Mouse (Mus musculus) urinary bladder, postnatal 25 days (tissue): ENCODE results near the gene Evx2.

Experiments used
- DNase-seq: peaks from one replicate; pipeline ENCODE4 v3.0.0; 2022; ENCODE audit warnings: low spot score

Evx2 gene

DNA sequence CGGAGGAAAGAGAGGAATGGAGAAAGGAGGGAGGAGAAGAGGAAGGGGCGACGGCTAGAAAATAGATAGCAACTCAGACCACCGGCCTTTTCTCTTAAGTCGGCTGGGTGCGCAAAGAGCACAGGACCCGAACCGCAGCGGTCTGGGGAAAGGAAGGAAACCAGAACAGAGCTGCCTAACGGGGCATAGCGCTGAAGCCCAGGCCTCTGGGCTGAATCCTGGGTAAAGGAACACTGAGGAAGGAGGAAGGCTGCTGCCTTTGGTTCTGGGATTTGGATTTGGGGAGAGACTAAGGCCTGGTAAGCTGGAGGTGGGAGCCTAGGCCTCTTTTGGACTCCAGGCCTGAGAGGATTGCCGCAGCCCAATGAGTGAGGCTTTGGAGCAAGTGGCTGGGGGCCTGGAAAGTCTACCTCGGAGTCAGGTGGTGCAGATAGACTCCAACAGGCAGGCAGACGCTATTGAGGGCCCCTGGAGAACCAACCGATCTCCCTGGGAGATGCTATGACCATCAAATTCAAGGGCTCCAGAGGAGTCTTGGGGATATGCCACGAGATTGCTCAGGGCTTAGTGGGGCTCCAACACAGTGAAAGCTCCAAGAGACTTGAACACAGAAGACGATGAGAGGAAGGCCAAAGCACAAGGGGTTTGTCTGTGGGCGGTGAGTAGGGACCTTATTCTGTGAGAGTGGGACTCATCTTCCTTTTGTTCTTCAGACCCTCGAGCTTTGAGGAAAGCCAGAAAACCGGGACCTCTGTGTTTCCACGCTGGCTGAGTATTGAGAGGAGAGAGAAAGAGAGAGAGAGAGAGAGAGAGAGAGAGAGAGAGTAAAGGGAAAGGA, 21.4 kb upstream of the Evx2 start:
- no peak for DNase-seq

DNA sequence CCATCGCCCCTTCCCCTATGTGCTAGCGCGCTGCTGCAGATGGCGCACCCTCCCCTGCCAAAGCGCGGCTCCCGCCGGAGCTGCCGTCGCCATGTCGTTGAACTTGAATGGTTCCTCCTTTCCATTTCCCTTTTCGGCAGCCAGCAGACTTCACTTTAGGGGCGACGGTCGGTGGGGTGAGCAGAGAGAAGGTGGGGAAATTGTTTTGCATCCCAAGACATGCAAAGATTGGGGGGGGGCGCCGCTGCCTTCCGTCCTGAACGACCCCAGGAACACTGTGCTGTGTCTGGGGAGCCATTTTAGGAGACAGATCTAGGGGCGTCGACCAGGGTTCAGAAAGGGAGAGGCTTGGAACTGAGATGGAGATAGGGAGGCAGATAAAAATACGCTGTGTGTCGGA, 20.6 kb upstream of the Evx2 start:
- DNase-seq = no peak

DNA sequence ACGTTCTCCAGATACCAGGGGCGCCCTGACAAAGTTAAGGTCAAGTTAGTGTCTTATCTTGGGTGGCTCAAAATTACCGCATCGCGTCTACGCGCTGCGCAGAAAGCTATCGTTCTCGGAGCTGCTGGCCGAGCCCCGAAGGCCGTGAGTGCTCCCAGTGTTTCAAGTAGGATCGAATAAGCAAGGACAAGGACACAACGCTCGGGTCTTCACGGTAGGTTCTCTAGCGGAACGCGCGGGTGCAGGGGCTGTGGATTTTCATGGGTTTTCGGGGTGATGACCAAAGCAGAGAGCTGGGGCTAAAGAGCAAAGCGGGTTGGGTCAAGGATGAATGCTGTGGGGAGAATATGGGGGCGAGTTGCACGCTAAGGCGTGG, 20.2 kb upstream of the Evx2 start:
- no peak for DNase-seq

DNA sequence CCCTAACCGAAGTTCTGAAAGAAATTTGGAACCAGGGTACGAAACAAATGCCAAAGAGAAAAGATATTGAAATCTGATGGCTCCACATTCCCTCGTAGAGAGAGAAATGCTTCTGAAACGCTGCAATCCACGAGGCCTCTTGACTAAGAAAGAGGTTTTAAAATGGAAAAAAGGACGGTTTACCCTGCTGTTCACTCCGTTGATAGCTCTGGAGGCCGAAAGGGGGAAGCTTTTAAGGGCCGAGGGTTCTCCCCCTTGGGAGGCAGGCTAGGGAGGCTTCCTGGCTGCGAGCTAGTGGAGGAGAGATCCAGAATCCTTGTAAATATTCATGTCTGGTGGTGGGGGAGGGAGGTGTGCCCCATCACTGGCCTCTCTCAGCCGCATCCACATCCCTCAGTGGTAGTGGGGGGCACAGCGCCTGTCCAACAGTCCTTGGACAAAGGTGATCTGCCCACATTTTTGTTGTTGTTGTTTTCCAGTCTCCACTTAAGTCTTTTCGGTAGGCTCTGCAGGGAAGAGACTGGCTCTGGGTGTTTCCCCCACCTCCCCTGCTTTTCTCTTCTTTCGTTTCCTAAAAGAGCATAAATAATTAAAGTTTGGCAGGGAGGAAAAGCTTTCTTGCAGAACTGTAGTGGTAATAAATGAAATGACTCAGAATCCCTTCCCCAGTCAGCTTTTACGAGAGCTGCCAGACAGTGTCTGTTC, 19.7 kb upstream of the Evx2 start, which contains the start of gene Hoxd11:
Hoxd11 (plus strand) TSS at position 667 of the 705 bp plus-strand sequence.
- DNase-seq = no peak

DNA sequence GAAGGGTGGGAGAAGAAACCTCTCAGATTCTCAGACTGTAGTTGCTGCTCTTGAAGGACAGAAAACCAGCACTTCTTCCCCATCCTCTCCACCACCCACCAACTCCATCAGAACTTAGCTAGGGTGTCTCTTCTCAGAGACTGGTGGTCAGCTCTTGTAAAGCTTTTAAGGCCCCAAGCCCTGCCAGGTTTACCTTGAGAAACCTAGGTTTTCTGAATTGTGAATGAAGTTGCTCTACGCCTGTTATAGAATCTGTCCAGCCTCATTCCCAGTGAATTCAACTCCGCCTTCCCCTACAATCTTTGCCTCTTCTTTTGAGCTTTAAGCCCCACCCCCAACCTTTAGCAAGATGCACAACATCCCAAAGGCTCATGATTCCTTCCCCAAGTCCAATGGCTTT, 17.7 kb upstream of the Evx2 start:
- no peak for DNase-seq

DNA sequence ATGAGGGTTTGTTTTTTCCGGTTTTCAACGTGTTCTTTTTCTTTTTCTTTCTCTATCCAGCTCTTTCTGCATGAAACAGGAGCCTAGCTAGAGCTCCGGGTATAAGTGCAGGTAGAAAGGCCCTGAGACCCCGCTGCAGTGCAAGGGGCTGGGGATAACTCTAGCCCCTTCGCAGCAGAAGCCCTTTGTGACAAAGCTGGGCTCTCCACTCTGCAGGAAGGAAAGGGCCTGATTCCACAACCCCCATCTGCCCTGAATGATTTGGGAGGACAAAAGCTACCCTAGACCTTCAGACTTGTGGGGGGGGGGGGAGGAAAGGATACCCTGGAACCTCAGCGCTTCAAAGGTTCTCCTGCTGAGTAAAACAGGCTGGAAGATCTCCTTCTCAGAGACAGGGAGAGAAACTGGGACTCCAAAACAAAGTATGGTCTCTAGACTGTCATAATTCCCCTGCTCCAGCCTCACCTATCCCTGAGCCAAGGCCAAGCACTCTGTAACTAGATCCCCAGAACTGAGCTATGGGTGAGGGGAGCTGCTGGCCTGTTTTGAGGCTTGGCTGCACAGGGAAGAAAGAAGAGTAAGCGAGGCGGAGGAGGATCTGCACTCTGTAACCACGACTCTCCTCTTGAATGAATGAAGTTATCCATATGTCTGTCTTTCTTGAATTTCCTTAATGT, 17.2 kb upstream of the Evx2 start:
- DNase-seq = no peak

DNA sequence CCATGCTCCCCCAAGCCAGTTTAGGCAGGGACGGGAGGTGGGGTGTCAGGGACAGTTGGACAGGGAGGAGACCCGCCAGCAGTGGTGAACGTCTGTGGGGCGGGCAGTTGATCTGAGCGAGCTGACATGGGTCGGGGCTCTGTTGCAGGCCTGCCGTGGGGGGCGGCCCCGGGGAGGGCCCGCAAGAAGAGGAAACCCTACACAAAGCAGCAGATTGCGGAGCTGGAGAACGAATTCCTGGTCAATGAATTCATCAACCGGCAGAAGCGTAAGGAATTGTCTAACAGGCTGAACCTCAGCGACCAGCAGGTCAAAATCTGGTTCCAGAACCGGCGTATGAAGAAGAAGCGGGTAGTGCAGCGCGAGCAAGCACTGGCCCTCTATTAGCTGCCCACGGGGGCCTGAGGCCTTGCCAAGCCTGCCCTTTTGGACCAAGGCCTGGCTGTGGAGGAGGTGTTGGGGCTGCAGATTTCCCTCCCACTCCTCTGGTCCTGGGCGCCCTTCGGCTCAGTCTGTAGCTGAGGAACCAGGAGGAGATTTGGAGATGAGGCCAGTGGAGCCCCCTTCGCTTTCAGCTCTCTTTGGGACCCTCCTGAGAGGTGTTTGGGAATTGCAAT, 16.4 kb upstream of the Evx2 start:
- no peak for DNase-seq

DNA sequence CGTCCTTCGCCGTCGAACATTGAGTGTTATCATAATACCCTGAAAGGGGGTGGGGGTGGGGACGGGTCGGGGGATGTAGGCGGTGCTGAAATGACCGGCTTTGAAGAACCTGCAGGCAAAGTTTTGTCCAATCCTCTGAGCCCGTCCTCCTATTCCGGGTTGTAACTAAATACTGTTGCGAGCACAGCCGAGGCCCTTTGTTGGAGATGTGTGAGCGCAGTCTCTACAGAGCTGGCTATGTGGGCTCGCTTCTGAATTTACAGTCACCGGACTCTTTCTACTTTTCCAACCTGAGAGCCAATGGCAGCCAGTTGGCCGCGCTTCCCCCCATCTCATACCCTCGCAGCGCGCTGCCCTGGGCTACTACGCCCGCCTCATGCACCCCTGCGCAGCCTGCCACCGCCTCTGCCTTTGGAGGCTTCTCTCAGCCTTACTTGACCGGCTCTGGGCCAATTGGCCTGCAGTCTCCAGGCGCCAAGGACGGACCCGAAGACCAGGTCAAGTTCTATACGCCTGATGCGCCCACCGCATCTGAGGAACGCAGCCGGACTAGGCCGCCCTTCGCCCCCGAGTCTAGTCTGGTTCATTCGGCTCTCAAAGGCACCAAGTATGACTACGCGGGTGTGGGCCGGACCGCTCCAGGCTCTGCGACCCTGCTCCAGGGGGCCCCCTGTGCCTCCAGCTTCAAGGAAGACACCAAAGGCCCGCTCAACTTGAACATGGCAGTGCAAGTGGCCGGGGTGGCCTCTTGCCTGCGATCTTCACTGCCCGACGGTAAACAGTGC, 15.7 kb upstream of the Evx2 start, which contains the start of gene Hoxd12:
Hoxd12 (plus strand) TSS at position 133 of the 785 bp plus-strand sequence.
- no peak for DNase-seq

DNA sequence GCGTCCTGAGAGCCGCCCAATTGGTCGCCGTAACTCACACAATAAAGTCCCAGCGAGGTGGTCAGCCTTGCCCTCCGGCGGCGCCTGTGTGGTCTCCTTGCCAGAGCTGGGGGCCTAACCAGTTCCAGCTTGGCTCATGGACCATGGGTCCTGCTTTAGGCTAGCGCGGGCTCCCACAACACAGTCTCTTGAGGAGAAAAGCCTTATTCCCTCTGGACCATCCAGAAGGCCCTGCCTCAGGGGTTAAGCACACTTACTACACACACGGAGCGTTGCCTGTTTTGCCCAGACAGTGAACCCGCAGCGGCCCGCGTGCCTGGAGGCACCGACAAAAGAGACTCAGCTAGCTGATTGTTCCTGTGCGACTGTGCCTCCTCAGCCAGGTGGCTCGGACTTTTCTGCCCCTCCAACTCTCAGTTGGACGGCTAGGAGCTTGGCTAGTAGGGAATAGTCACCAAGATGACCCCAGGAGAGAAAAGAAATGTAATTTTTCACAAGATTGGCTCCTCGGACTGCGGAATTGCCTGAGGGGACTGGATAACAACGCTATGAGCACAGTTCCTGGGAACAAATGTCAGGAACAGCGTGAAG, 14.6 kb upstream of the Evx2 start:
- DNase-seq = no peak

DNA sequence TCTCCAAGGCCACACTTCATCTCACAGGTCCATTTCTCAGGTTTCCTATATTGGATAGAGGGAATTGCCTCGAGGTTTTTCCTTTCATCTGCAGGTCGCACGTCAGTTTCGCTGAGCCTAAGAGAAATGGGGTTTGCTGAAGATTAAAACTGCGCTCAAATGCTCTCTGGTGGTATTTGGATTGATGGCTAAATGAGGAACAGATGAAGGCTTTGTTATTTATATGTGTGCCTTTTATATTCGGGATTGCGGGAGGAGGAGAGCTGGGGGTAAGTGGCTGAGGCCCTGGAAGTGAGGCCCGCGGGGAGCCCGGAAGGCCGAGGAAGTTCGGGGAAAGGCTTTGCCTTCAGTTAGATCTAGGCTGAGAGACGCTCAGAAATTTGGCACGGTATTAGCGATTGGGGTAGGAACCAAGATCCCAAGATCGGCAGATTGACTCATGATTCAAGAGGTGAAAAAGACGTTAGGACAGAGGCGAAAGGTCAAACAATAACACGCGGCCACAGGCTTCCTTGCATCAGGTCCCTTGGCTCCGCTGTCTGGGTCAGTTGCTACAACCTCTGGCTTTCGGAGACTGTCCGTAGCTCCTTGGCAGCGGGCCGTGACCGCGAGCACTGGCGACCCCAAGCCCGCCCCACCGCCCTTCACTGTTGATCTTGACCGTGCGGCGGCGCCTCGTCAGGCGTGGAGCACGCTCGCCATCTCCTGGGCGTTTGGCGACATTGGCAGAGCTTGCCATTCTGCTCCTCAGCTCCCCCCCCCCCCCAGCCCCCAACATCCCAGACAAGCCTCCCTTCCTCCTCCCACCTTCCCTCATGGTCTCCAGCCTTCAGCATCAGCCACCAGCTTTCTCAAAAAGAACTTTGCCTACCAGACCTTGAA, 13.4 kb upstream of the Evx2 start:
- peak; percentile 55 for DNase-seq

DNA sequence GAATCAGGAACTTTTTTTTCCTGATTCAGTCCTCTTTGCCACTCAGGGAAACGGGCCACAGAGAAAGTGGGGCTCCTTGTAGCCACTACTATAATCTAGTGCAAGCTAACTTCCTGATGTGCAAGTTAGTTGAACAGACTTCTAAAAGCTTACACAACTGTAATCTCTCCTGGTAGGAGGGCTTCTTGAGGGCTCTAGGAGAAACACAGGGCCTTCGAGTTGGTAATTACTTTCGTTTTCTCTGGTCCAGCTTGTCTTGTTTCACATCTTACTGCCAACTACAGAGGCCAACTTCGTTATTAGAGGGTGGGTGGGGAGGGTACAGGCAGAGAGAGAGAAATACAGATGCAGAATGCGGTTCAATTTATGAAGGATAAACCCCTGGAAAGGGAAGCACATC, 12.5 kb upstream of the Evx2 start:
- DNase-seq = no peak

DNA sequence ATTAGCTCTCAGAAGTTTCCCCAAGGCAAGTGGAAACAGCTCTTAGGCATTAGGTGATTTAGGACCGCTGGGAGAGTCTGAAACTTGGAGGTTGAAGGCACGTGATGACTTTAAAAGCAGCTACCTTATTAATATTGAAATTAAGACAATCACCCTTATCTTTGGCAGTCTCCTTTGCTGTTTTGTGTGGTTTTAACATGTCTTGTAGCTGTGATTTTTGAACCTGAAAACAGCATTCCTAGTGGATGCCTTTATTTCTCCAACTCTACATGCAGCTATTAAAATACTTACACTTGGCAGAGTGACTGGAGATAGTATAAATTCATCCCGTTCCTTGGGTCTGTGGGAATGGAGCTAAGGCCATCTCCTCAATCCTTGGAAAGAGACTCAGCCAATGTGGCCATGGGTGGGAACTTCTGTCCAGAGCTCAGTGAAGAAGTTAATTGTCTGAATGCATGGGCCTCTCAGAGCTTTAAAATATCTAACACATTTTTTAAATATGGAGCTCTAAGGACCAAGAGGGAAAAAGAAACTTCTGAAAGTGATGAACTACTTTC, 11.4 kb upstream of the Evx2 start:
- no peak for DNase-seq

DNA sequence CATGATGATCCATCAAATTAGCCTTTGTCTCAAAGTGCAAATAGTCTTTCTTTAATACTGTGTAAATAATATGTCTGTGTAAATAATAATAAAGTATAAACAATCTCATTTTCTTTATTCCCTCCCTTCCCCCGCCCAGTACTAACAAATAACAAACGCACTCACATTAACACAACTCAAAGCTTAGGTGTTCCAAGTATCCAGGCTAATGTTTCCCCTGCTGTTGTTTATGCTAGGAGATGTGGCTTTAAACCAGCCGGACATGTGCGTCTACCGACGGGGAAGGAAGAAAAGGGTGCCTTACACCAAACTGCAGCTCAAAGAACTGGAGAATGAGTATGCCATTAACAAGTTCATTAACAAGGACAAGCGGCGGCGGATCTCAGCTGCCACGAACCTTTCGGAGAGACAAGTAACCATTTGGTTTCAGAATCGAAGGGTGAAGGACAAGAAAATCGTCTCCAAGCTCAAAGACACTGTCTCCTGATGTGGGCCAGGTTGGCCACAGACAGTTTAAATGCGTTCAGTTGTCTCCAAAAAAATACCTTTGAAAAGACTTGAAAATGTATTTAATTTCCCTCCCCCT, 10.4 kb upstream of the Evx2 start:
- no peak for DNase-seq

DNA sequence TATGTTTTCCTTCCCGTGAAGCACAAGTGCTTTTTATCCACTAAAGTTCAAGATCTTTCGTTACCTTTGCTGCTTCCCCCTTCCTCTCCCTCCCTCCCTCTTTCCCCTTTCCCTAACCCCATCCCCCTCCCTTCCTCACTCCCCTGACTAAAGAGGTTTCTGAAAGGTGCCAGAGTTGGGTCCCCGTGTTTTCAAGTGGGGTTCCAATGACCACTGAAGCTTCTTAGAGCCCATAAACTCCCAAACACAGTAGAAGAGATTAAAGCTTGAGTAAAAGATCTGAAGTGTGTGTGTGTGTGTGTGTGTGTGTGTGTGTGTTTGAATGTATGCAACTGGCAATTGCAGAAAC, 9.8 kb upstream of the Evx2 start:
- no peak for DNase-seq

DNA sequence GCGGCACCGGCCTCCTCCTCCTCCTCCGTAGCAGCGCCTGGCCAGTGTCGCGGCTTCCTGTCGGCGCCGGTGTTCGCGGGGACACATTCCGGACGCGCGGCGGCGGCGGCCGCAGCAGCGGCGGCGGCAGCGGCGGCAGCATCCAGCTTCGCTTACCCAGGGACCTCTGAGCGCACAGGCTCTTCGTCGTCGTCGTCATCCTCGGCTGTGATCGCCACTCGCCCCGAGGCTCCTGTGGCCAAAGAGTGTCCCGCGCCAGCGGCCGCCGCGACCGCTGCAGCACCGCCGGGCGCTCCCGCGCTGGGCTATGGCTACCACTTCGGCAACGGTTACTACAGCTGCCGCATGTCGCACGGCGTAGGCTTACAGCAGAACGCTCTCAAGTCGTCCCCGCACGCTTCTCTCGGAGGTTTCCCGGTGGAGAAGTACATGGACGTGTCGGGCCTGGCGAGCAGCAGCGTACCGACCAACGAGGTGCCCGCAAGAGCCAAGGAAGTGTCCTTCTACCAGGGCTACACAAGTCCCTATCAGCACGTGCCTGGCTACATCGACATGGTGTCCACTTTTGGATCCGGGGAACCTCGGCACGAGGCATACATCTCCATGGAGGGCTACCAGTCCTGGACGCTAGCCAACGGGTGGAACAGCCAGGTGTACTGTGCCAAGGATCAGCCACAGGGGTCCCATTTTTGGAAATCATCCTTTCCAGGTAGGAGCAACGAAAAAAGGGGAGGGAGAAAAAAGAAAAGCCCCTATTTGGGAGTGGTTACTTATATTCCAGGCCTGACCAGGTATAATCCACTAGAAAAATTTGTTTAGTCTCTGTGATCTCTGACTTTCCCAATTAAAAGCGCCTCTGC, 9.2 kb upstream of the Evx2 start:
- peak; percentile 11 for DNase-seq

DNA sequence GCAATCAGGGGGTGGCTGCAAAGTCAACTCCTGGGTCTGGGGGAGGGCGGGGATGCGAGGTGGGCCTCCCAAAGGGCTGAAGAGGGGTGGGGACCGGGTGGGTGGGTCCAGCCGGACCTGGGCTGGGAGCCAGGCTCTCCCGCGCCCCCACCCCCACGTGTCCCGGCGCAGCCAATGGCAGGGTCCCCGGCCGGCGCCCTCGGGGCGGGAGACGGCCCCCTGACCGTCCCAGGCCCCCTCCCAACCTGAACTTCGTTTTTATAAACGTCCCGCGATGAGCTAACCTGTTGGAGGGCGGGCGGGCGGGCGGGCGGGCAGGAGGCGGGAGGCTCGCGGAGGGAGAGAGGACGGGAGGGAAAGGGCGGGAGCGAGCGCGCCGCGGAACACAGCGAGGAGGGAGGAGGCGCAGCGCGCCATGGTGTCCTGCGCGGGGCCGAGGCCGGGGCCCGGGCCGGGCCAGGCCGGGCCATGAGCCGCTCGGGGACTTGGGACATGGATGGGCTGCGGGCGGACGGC, 8.5 kb upstream of the Evx2 start, which contains the start of gene Hoxd13:
Hoxd13 (plus strand) TSS at position 469 of the 516 bp plus-strand sequence.
- peak; percentile 17 for DNase-seq

DNA sequence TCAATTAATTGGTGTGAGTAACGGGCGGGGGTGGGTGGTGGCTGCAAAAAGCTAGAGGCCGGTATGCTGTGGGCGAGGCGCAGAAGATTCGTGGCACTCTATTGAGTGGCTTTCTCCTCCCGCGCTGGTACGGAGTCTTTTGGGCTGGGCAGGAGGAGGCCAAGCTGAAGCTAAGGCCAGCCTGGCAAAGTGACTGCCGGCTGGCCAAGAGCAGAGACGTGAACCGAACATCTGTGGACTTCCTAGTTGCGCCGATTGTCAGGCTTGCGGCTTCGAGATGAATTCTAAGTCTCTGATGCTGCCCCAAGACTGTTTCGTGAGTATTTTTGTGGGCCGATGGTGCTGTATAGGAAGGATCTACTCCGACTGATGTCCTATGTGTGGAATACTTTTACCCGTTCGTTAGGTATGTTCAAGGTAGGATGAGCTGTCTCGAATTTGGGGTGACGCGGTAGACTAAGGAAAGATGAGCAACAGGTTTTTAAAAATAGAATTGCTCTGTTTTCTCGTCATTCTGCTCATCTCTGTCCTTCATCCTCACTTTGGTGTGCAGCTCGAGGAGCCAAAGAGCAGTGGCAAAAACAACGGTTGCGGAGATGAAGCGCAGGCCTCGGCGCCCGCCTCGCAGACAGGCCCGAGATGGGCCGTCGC, 8.0 kb upstream of the Evx2 start:
- no peak for DNase-seq

DNA sequence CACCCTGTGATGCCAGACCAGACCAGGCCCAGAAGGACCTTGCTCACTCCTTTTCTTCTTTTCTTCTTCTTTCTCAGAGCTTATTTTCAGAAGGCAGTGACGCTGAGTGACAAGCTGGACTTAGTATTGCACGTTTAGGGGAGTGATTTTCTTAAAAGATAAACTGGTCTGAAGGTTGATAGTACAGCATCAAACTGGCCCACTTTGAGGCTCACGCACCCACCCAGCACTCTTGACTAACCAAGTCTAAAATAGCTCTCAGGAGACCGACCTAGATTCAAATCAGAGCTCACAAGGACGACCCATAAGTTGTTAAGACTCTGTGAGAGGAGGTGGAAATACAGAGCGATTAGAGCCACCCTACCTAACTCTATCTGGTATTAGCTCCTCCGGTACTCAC, 7.1 kb upstream of the Evx2 start:
- DNase-seq = no peak
